Mouse (Mus musculus): ENCODE measurements around the gene Crygc.
A peak's percentile ranks its signal among the peaks of the same experiment; 100 is the strongest.
"Not testable (repeated sequence)": the region's sequence is repeated elsewhere in the genome, so short reads cannot be mapped to it uniquely, and the experiment has no call there.

Crygc gene

DNA sequence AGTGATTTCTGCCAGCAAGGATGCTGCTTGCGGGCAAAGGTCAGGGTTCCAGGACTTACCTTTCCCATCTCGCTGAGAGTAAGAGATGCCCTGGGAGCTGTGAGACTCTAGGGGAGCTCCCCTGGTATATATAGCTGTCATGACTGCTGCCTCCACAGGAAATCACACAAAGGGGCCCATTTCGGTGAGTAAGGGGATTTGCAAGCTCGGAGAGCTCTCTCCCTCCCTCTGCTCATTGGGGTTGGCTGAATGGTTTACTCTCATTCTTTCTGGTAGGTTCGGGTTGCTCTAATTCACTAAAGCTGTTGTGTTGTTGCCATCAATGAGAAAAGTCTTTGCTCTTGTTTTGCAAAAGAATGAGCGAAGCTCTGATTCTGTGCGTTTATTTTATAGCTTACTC is 8.7 kb upstream of the Crygc start, which contains the start of gene Crygb:
Gene Crygb, minus strand, starts transcription at position 101 of the 400 bp plus-strand sequence.
- Histone ChIP-seq H3K4me1 (replicated peaks; ENCODE audit: low read depth, low read length) (peaks cover 4% of the 10 kb centered on the region), H3K4me3 (replicated peaks; ENCODE audit: low read length) (peak within 1 kb of the TSS; percentile 32), H3K36me3 (ENCODE audit: insufficient read depth, low read length) (no peaks in the 10 kb centered on the region), H3K9me3 (ENCODE audit: low read length) (no peaks in the 10 kb centered on the region), H3K27me3 (ENCODE audit: insufficient read depth, low read length) (peaks cover 9% of the 10 kb centered on the region)
- TF ChIP-seq POU5F1 (IDR thresholded peaks at IDR 0.05; ENCODE audit: borderline replicate concordance, low read length): no peak
- no peak for TF ChIP-seq NANOG (IDR thresholded peaks at IDR 0.05; ENCODE audit: borderline replicate concordance, low read length)
- TF ChIP-seq CTCF (conservative IDR thresholded peaks at IDR 0.05; ENCODE audit: low read length): no peak

DNA sequence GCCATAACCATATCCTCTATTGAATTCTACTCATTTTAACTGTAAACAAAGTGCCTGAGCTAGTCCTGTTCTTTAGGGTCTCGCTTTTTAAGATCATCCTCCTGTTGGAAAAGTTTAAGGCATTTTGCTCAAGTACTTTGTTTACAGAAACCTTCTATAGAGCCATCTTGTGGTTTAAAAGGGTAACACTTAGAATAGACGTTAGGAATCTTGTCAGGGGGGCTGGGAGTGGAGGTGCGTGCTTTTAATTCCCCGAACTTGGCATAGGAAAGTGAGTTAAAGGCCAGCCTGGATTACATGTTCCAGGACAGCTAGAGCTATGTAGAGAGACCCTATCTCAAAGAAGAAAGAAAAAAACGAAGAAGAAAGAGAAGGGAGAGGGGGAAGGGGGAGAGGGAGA is 2.1 kb upstream of the Crygc start:
- no peaks in the 10 kb centered on the region for H3K36me3 ChIP-seq (ENCODE audit: insufficient read depth, low read length)
- TF ChIP-seq NANOG (IDR thresholded peaks at IDR 0.05; ENCODE audit: borderline replicate concordance, low read length) (no peak), POU5F1 (IDR thresholded peaks at IDR 0.05; ENCODE audit: borderline replicate concordance, low read length) (no peak), CTCF (conservative IDR thresholded peaks at IDR 0.05; ENCODE audit: low read length) (no peak)
- H3K4me3 ChIP-seq (replicated peaks; ENCODE audit: low read length): no peak overlapping the region
- H3K9me3 ChIP-seq (ENCODE audit: low read length): no peaks in the 10 kb centered on the region
- peaks cover 6% of the 10 kb centered on the region; the same call in 1 of the 2 replicates for H3K4me1 ChIP-seq (replicated peaks; ENCODE audit: low read depth, low read length)
- no peaks in the 10 kb centered on the region for H3K27me3 ChIP-seq (ENCODE audit: insufficient read depth, low read length)

DNA sequence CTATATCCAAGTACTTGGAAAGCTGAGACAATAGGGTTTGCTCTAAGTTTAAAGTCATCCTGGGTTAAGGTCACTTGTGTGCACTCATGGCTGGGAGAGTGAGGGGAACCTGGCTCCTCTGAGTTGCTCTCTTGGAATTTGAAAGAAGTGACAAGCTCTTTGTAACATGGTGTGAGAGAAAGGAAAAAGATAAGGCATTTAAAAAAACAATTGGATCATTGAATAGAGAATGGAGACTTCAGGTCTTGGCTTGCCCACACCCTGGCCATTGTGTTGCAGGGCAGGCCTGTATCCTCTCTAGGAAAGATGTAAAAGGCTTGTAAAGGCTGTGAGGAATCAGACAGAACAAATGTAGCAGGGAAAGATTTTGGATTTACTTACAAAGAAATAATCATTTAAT is 5.6 kb downstream of the Crygc start:
- Histone ChIP-seq H3K4me1 (replicated peaks; ENCODE audit: low read depth, low read length) (peaks cover 15% of the 10 kb centered on the region), H3K4me3 (replicated peaks; ENCODE audit: low read length) (no peak overlapping the region), H3K27me3 (ENCODE audit: insufficient read depth, low read length) (0 out of 2 replicates have a peak, but pooled peaks cover under 1% of the 10 kb centered on the region), H3K36me3 (ENCODE audit: insufficient read depth, low read length) (no peaks in the 10 kb centered on the region), H3K9me3 (ENCODE audit: low read length) (peaks cover 27% of the 10 kb centered on the region)
- TF ChIP-seq POU5F1 (IDR thresholded peaks at IDR 0.05; ENCODE audit: borderline replicate concordance, low read length) (no peak), NANOG (IDR thresholded peaks at IDR 0.05; ENCODE audit: borderline replicate concordance, low read length) (peak; percentile 59)

DNA sequence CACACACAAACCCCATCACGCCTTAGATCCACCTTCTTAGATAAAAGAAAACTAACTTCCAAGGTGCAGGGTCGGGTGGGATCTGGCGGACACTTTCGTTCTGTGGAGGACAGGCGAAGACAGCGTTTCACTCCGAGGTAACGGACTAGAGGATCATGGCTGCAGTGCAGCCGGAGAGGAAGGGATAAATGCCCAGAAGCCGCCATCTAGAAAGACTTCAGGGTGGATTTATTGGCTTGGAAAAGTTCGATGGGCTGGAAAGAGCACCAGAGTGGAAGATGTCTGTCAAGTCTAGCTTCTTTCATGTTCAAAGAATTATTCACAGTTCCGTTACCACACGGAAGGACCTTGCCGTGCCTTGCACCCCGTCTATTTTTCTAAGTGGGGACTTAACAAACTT is 9.3 kb downstream of the Crygc start:
- H3K36me3 ChIP-seq (ENCODE audit: insufficient read depth, low read length): no peaks in the 10 kb centered on the region
- peaks cover 13% of the 10 kb centered on the region for H3K4me1 ChIP-seq (replicated peaks; ENCODE audit: low read depth, low read length)
- H3K9me3 ChIP-seq (ENCODE audit: low read length): peaks cover 27% of the 10 kb centered on the region
- H3K27me3 ChIP-seq (ENCODE audit: insufficient read depth, low read length): peaks cover 4% of the 10 kb centered on the region; the same call in 1 of the 2 replicates
- TF ChIP-seq CTCF (conservative IDR thresholded peaks at IDR 0.05; ENCODE audit: low read length) (no peak), POU5F1 (IDR thresholded peaks at IDR 0.05; ENCODE audit: borderline replicate concordance, low read length) (no peak), NANOG (IDR thresholded peaks at IDR 0.05; ENCODE audit: borderline replicate concordance, low read length) (no peak)
- H3K4me3 ChIP-seq (replicated peaks; ENCODE audit: low read length): no peak overlapping the region

DNA sequence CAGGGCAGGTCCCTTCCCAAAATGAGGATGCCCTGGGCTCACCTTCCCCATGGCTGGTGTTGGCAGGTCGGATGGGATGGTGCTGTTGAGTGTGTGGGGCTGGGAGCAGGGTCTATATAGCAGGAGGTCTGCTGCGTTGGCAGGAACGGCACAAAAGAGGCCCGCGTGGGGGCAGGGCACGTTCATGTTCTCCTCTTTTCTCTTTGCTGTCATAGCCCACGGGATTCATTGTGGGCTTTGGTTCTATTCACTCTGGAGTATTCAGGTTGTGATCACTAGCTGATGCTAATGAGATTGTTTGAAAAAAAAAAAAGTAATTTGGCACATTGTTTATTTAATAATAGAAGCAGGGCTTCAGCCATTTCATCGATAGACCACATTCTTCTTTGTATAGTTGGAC is 10.1 kb downstream of the Crygc start, which contains the start of gene Crygd:
Gene Crygd, minus strand, starts transcription at position 101 of the 400 bp plus-strand sequence.
- Histone ChIP-seq H3K36me3 (ENCODE audit: insufficient read depth, low read length) (no peaks in the 10 kb centered on the region), H3K27me3 (ENCODE audit: insufficient read depth, low read length) (peaks cover 4% of the 10 kb centered on the region; the same call in 1 of the 2 replicates), H3K4me1 (replicated peaks; ENCODE audit: low read depth, low read length) (peaks cover 7% of the 10 kb centered on the region), H3K9me3 (ENCODE audit: low read length) (peaks cover 27% of the 10 kb centered on the region), H3K4me3 (replicated peaks; ENCODE audit: low read length) (peak within 1 kb of the TSS; percentile 59)
- TF ChIP-seq POU5F1 (IDR thresholded peaks at IDR 0.05; ENCODE audit: borderline replicate concordance, low read length) (no peak), NANOG (IDR thresholded peaks at IDR 0.05; ENCODE audit: borderline replicate concordance, low read length) (no peak)

DNA sequence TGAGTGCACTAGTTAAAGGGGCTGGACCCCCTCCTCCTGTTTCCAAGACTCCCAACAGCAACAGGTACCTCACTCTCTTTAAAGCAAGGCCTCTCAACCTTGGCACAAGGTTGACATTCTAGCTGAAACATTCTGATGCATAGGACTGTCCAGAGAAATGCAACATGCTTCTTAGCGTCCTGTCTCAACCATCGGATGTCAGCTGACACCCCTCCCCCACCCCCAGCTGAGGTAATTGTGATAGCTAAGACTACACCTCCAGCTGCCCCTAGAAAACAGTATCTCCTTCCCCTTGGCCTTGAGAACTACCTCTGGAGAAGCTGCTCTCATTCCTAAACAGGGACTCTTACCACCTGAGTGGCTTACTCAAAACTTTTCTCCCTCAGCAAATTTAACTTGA is 21.3 kb downstream of the Crygc start:
- peaks cover 29% of the 10 kb centered on the region for H3K4me1 ChIP-seq (replicated peaks; ENCODE audit: low read depth, low read length)
- H3K4me3 ChIP-seq (replicated peaks; ENCODE audit: low read length): no peak overlapping the region; the same call in 1 of the 2 replicates
- no peaks in the 10 kb centered on the region for H3K9me3 ChIP-seq (ENCODE audit: low read length)
- no peak for TF ChIP-seq NANOG (IDR thresholded peaks at IDR 0.05; ENCODE audit: borderline replicate concordance, low read length)
- TF ChIP-seq POU5F1 (IDR thresholded peaks at IDR 0.05; ENCODE audit: borderline replicate concordance, low read length): no peak
- TF ChIP-seq CTCF (conservative IDR thresholded peaks at IDR 0.05; ENCODE audit: low read length): no peak
- H3K27me3 ChIP-seq (ENCODE audit: insufficient read depth, low read length): peaks cover 12% of the 10 kb centered on the region
- no peaks in the 10 kb centered on the region for H3K36me3 ChIP-seq (ENCODE audit: insufficient read depth, low read length)

DNA sequence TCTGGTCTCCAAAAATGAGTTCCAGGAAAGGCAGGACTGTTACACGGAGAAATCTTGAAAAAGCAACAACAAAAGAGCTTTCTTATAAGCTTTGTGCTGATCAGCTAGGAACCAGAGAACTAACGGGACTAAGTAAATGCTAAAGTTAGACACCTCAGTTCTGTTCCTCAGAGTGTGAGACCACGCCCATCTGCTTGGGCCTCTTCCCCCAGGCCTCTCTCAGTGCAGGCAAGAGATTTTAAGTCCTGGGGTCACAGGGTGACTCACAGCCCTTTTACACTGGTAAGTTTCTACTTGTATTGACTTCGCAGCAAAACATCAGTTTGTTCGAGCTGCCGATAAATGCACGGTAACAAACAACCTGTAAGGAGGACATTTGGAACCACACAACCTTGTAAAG is 21.8 kb downstream of the Crygc start:
- TF ChIP-seq POU5F1 (IDR thresholded peaks at IDR 0.05; ENCODE audit: borderline replicate concordance, low read length): no peak
- TF ChIP-seq CTCF (conservative IDR thresholded peaks at IDR 0.05; ENCODE audit: low read length): no peak
- no peak for TF ChIP-seq NANOG (IDR thresholded peaks at IDR 0.05; ENCODE audit: borderline replicate concordance, low read length)
- H3K27me3 ChIP-seq (ENCODE audit: insufficient read depth, low read length): peaks cover 12% of the 10 kb centered on the region
- no peaks in the 10 kb centered on the region for H3K9me3 ChIP-seq (ENCODE audit: low read length)
- peaks cover 29% of the 10 kb centered on the region for H3K4me1 ChIP-seq (replicated peaks; ENCODE audit: low read depth, low read length)
- H3K4me3 ChIP-seq (replicated peaks; ENCODE audit: low read length): peak overlapping the region; percentile 39
- no peaks in the 10 kb centered on the region for H3K36me3 ChIP-seq (ENCODE audit: insufficient read depth, low read length)

DNA sequence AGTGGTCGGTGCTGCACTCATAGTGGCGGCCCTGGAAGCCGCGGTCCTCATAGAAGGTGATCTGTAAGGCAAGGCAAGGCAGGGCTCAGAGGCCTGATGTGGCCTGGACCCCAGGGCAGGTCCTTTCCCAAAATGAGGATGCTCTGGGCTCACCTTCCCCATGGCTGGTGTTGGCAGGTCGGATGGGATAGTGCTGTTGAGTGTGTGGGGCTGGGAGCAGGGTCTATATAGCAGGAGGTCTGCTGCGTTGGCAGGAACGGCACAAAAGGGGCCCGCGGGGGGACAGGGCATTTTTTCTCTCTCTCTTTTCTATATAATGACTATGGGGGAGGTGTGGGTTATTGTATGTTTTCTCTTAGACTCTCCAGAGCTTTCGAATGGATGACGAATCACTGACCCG is 22.5 kb downstream of the Crygc start, which contains the start of gene Cryge:
Gene Cryge, minus strand, starts transcription at position 198 of the 400 bp plus-strand sequence.
- H3K36me3 ChIP-seq (ENCODE audit: insufficient read depth, low read length); H3K9me3 ChIP-seq (ENCODE audit: low read length): not testable (repeated sequence)
- Histone ChIP-seq H3K27me3 (ENCODE audit: insufficient read depth, low read length) (peaks cover 12% of the 10 kb centered on the region), H3K4me1 (replicated peaks; ENCODE audit: low read depth, low read length) (peaks cover 29% of the 10 kb centered on the region), H3K4me3 (replicated peaks; ENCODE audit: low read length) (peak within 1 kb of the TSS; percentile 39)

DNA sequence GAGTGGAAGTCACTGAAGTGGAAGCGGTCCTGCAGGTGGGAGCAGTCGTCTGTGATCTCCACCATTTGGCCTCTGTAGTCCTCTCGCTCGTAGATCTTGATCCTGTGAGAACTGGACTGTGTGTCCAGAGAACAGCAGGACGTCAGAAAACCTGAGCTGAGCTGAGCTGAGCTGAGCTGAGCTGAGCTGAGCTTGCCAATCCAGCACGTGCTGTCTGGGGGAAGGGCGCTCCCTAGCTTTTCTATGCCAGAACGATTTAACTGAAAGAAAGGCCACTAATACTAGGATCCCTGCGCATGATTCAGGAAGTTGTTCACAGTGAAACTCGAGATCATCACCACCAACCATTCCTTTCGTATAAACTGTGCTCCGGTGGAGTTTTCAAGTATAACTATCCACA is 24.7 kb downstream of the Crygc start:
- TF ChIP-seq NANOG (IDR thresholded peaks at IDR 0.05; ENCODE audit: borderline replicate concordance, low read length) (no peak), CTCF (conservative IDR thresholded peaks at IDR 0.05; ENCODE audit: low read length) (no peak), POU5F1 (IDR thresholded peaks at IDR 0.05; ENCODE audit: borderline replicate concordance, low read length) (no peak)
- Histone ChIP-seq H3K4me3 (replicated peaks; ENCODE audit: low read length) (no peak overlapping the region), H3K9me3 (ENCODE audit: low read length) (no peaks in the 10 kb centered on the region), H3K36me3 (ENCODE audit: insufficient read depth, low read length) (no peaks in the 10 kb centered on the region), H3K27me3 (ENCODE audit: insufficient read depth, low read length) (peaks cover 12% of the 10 kb centered on the region), H3K4me1 (replicated peaks; ENCODE audit: low read depth, low read length) (peaks cover 29% of the 10 kb centered on the region)
